Mouse (Mus musculus) C2C12 (cell line): Measurements from ENCODE around the gene Plxna2.

Source experiments
- CTCF ChIP-seq: IDR thresholded peaks from one replicate; pipeline ENCODE4 v1.5.1; 2011; ENCODE audit not compliant: control insufficient read depth, insufficient read depth, insufficient read length
- MAX ChIP-seq: IDR thresholded peaks from one replicate; pipeline ENCODE4 v1.6.1; 2011; ENCODE audit warnings: mild to moderate bottlenecking, control low read depth
- USF1 ChIP-seq: IDR thresholded peaks from one replicate; pipeline ENCODE4 v1.6.1; 2011; ENCODE audit warnings: low read depth, mild to moderate bottlenecking, control low read depth, moderate library complexity

DNA sequence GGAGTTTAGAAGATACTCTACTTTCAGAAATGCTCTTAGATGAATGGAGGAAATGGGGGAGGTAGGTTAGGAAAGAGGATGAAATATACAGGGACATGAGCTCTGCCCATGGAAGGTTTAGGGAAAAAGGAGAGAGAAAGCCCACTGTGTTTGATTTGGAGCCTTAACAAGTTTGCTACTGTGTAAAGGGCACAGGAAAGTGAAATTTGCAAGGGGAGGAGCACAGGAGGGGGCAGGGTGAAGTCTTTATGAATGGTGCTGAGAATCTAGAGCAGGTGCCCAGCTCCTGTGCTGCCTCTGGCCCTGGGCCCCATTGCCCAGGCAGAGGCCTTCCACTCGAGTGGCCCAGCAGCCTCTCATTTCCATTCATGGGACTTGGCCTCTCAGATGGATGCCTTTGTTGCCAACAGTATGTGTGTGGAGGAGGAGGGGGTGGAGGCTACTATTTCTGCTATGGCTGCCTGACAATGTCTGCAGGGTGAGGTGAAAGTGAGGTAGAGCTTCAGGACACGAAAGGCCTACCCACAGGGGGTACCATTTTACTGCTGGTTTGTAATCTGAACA, 4.7 kb upstream of the Plxna2 start:
- TF ChIP-seq USF1 (no peak), CTCF (no peak), MAX (no peak)
